Mouse (Mus musculus) heart, adult 2 months (tissue): ENCODE measurements around the gene Macrod2. TPM values are rescaled to one million over a fixed set of nuclear protein-coding genes. Genes with fewer than 3 reads are reported as not detected.

Source experiments
- DNase-seq, 2 experiments: peaks; one replicate each; pipeline ENCODE4 v3.0.0; 2021
- H3K27ac ChIP-seq: fragments of 200-600 bp; 2 replicates; pipeline ENCODE4 v1.8.1; 2022
- H3K27me3 ChIP-seq: fragments of 200-500 bp; 2 replicates; pipeline ENCODE4 v1.6.1; 2012; ENCODE audit warnings: mild to moderate bottlenecking, low read length, inconsistent platforms, mixed read lengths; ENCODE audit not compliant: control insufficient read depth, insufficient read depth
- H3K36me3 ChIP-seq: fragments of 200-500 bp; 2 replicates; pipeline ENCODE4 v1.6.1; 2012; ENCODE audit warnings: low read length, inconsistent platforms; ENCODE audit not compliant: control insufficient read depth, insufficient read depth
- H3K4me1 ChIP-seq: fragments of 200-500 bp; 2 replicates; pipeline ENCODE4 v1.6.1; 2011; ENCODE audit warnings: low read length; ENCODE audit not compliant: control insufficient read depth, insufficient read depth
- H3K4me3 ChIP-seq: fragments of 200-600 bp; 2 replicates; pipeline ENCODE4 v1.8.1; 2022
- H3K79me2 ChIP-seq: fragments of 200-500 bp; replicated peaks from 2 replicates; pipeline ENCODE4 v1.6.1; 2012; ENCODE audit warnings: mild to moderate bottlenecking, inconsistent platforms, low read length, moderate library complexity, mixed read lengths; ENCODE audit not compliant: control insufficient read depth, insufficient read depth
- H3K9ac ChIP-seq: fragments of 200-500 bp; 2 replicates; pipeline ENCODE4 v1.6.1; 2012; ENCODE audit warnings: low read depth, mild to moderate bottlenecking, control low read depth, inconsistent platforms, low read length, mixed read lengths
- CTCF ChIP-seq: fragments of 200-600 bp; IDR thresholded peaks from 2 replicates; pipeline ENCODE4 v1.8.1; 2022; ENCODE audit warnings: antibody characterized with exemption, mild to moderate bottlenecking, moderate library complexity
- EP300 ChIP-seq: fragments of 200-500 bp; IDR thresholded peaks from 2 replicates; pipeline ENCODE4 v1.6.1; 2011; ENCODE audit warnings: low read depth, low read length, control low read depth; ENCODE audit not compliant: insufficient read depth
- POLR2A ChIP-seq: fragments of 200-500 bp; IDR thresholded peaks from 2 replicates; pipeline ENCODE4 v1.6.1; 2011; ENCODE audit warnings: mild to moderate bottlenecking, low read depth, low read length, control low read depth; ENCODE audit not compliant: insufficient read depth
- WGBS: fragments of 180-500 bp; shearing (Covaris S2); methylation state at CpG from one replicate; pipeline ENCODE4 v1.1.7; 2018; 5-methylcytosine and 5-hydroxymethylcytosine counted together
- intact Hi-C: fragments of 180-260 bp; cut with DNase I; formaldehyde crosslinking; loops from one replicate; pipeline ENCODE4 v1.15.1; 2025
- polyA plus RNA-seq: library from polyadenylated mRNA; depleted of rRNA; stranded (reverse); fragments of >200 nt; gene quantifications from 2 replicates; pipeline ENCODE4 v1.2.3, GENCODE M21; 2012
- total RNA-seq, 2 experiments: library from RNA; stranded (reverse); gene quantifications; 2 replicates each; pipeline ENCODE4 v1.2.3; 2021

Gene Macrod2
- total and polyA plus RNA-seq, 3 experiments: 2.3 to 9.7 (median 8.5) TPM

DNA sequence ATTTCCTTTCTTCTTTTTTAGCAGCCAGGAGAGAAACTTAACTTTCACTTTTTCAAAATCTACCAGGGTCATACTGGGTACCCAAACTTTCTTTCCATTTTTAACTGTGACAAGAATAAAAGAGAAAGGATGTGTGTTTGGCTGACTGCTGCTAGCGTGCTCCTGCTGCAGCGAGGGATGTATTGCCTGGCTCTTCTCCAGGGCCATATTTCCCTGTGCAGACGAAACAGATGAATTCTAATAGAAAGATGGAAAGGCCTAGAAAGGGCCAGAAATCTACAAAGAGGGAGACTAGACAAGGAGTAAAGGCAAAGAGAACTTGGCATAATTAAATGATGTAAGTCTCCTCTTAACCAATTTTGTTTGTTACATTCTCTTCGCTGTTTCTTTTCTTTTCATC is 2005.7 kb downstream of the Macrod2 start:
- no peak overlapping the region for H3K9ac ChIP-seq
- no peaks in the 10 kb centered on the region for H3K36me3 ChIP-seq
- H3K27me3 ChIP-seq: no peaks in the 10 kb centered on the region
- no peak overlapping the region for H3K4me3 ChIP-seq
- H3K27ac ChIP-seq: no peak overlapping the region
- WGBS: 61% methylated on average over 4 of the region's 4 CpGs
- DNase-seq: no peak
- intact Hi-C loops: no loop called here
- H3K79me2 ChIP-seq: no peaks in the 10 kb centered on the region
- no peak for TF ChIP-seq POLR2A
- TF ChIP-seq CTCF: no peak
- no peak for TF ChIP-seq EP300
- no peaks in the 10 kb centered on the region for H3K4me1 ChIP-seq

DNA sequence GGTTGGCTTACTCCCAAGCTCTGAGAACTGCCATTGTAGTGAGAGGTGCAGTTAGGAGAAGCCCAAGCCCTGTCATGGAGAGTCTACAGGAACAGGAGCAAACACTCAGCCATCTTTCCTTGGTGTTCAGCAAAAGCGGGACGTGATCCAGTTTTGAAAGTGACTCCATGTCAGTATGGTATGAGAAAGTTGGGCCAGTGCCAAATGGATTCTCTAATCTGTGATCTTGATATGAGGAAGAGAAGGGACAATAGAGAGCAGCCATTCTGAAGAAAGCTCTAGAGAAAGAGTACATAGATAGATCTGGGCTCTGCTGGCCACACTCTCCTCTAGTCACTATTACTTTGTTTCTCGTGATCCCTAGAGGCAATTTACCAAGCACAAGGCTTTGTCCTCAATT is 2006.2 kb downstream of the Macrod2 start:
- Histone ChIP-seq H3K4me1 (no peaks in the 10 kb centered on the region), H3K27ac (no peak overlapping the region), H3K4me3 (no peak overlapping the region), H3K36me3 (no peaks in the 10 kb centered on the region), H3K9ac (no peak overlapping the region), H3K79me2 (no peaks in the 10 kb centered on the region), H3K27me3 (no peaks in the 10 kb centered on the region)
- intact Hi-C loops: no loop called here
- no peak for TF ChIP-seq CTCF
- TF ChIP-seq EP300: no peak
- no peak for TF ChIP-seq POLR2A
- no peak for DNase-seq
- 83% methylated on average over 3 of the region's 3 CpGs for WGBS

- H3K4me1 ChIP-seq: no peaks in the 10 kb centered on the region
- H3K36me3 ChIP-seq: no peaks in the 10 kb centered on the region
- intact Hi-C loops: no loop called here
- H3K27me3 ChIP-seq: no peaks in the 10 kb centered on the region
- TF ChIP-seq CTCF: no peak
- no peak for TF ChIP-seq EP300
- no peak for TF ChIP-seq POLR2A
- H3K79me2 ChIP-seq: no peaks in the 10 kb centered on the region
- H3K27ac ChIP-seq: no peak overlapping the region
- no peak overlapping the region for H3K4me3 ChIP-seq
- no peak for DNase-seq
- H3K9ac ChIP-seq: no peak overlapping the region
Measured at GRCm38 (mm10) chr2:142403394-142403793, 2008.3 kb downstream of the Macrod2 start.

GRCm38 (mm10) chr2:142404321-142404720 is 2009.2 kb downstream of the Macrod2 start:
- 57% methylated on average over 6 of the region's 6 CpGs for WGBS
- no peak overlapping the region for H3K27ac ChIP-seq
- no peak overlapping the region for H3K9ac ChIP-seq
- DNase-seq: no peak
- no peak for TF ChIP-seq CTCF
- TF ChIP-seq EP300: no peak
- no peak for TF ChIP-seq POLR2A
- no peak overlapping the region for H3K4me3 ChIP-seq
- H3K4me1 ChIP-seq: no peaks in the 10 kb centered on the region
- no peaks in the 10 kb centered on the region for H3K36me3 ChIP-seq
- H3K79me2 ChIP-seq: no peaks in the 10 kb centered on the region
- intact Hi-C loops: no loop called here
- H3K27me3 ChIP-seq: no peaks in the 10 kb centered on the region

GRCm38 (mm10) chr2:142407341-142407740 is 2012.2 kb downstream of the Macrod2 start:
- no peak for TF ChIP-seq CTCF

GRCm38 (mm10) chr2:142410124-142410523 is 2015.0 kb downstream of the Macrod2 start:
- Histone ChIP-seq H3K27me3 (no peaks in the 10 kb centered on the region), H3K36me3 (no peaks in the 10 kb centered on the region), H3K27ac (no peak overlapping the region), H3K4me3 (no peak overlapping the region), H3K79me2 (no peaks in the 10 kb centered on the region), H3K9ac (no peak overlapping the region), H3K4me1 (no peaks in the 10 kb centered on the region)
- TF ChIP-seq POLR2A (no peak), EP300 (no peak), CTCF (no peak)
- intact Hi-C loops: no loop called here
- DNase-seq: no peak

More at GRCm38 (mm10) chr2:142407341-142407740, 2012.2 kb downstream of the Macrod2 start:
- H3K4me1 ChIP-seq: no peaks in the 10 kb centered on the region
- H3K79me2 ChIP-seq: no peaks in the 10 kb centered on the region
- DNase-seq: no peak
- no peak overlapping the region for H3K27ac ChIP-seq
- H3K36me3 ChIP-seq: no peaks in the 10 kb centered on the region
- intact Hi-C loops: no loop called here
- no peak overlapping the region for H3K4me3 ChIP-seq
- H3K27me3 ChIP-seq: no peaks in the 10 kb centered on the region
- no peak overlapping the region for H3K9ac ChIP-seq

- no peaks in the 10 kb centered on the region for H3K79me2 ChIP-seq
- no peak for DNase-seq
- H3K36me3 ChIP-seq: no peaks in the 10 kb centered on the region
- intact Hi-C loops: no loop called here
- no peak overlapping the region for H3K27ac ChIP-seq
- H3K27me3 ChIP-seq: no peaks in the 10 kb centered on the region
- H3K9ac ChIP-seq: no peak overlapping the region
- TF ChIP-seq EP300: no peak
- TF ChIP-seq CTCF: no peak
- TF ChIP-seq POLR2A: no peak
- H3K4me3 ChIP-seq: no peak overlapping the region
- H3K4me1 ChIP-seq: no peaks in the 10 kb centered on the region; the same call in 1 of the 2 replicates
- WGBS: 83% methylated on average over 7 of the region's 7 CpGs
Measured at GRCm38 (mm10) chr2:142433126-142433525, 2038.0 kb downstream of the Macrod2 start.
